Mouse (Mus musculus) ES-Bruce4 (cell line): ENCODE measurements around the gene Pappa. TPM values are rescaled to one million over a fixed set of nuclear protein-coding genes. Genes with fewer than 3 reads are reported as not detected.

Experiments
- H3K27ac ChIP-seq: 2 replicates; pipeline ENCODE4 v1.5.1; 2012; ENCODE audit warnings: low read length, inconsistent platforms; ENCODE audit not compliant: insufficient read depth
- H3K27me3 ChIP-seq: 2 replicates; pipeline ENCODE4 v1.6.1; 2012; ENCODE audit warnings: mild to moderate bottlenecking, low read length, inconsistent platforms; ENCODE audit not compliant: control insufficient read depth, poor library complexity, insufficient read depth, severe bottlenecking
- H3K36me3 ChIP-seq: 2 replicates; pipeline ENCODE4 v1.6.1; 2012; ENCODE audit warnings: inconsistent platforms, mild to moderate bottlenecking, low read length, moderate library complexity; ENCODE audit not compliant: control insufficient read depth, poor library complexity, insufficient read depth, severe bottlenecking
- H3K4me1 ChIP-seq: one replicate; pipeline ENCODE4 v1.8.1; 2011; ENCODE audit warnings: low read length; ENCODE audit not compliant: control insufficient read depth, insufficient read depth
- H3K4me3 ChIP-seq: 2 replicates; pipeline ENCODE4 v1.5.1; 2011; ENCODE audit warnings: low read depth, mild to moderate bottlenecking, low read length
- H3K9ac ChIP-seq: 2 replicates; pipeline ENCODE4 v1.6.1; 2012; ENCODE audit warnings: low read depth, mild to moderate bottlenecking, inconsistent platforms; ENCODE audit not compliant: poor library complexity, severe bottlenecking
- H3K9me3 ChIP-seq: replicated peaks from 2 replicates; pipeline ENCODE4 v1.6.1; 2012; ENCODE audit warnings: mild to moderate bottlenecking, low read length, inconsistent platforms; ENCODE audit not compliant: control insufficient read depth, poor library complexity, insufficient read depth, severe bottlenecking
- CTCF ChIP-seq: IDR thresholded peaks from one replicate; pipeline ENCODE4 v1.8.1; 2011; ENCODE audit warnings: low read depth, low read length
- EP300 ChIP-seq: IDR thresholded peaks from 2 replicates; pipeline ENCODE4 v1.6.1; 2011; ENCODE audit warnings: low read depth, low read length; ENCODE audit not compliant: insufficient read depth
- POLR2A ChIP-seq: IDR thresholded peaks from one replicate; pipeline ENCODE4 v1.8.1; 2011; ENCODE audit warnings: low read length; ENCODE audit not compliant: insufficient read depth
- polyA plus RNA-seq: library from polyadenylated mRNA; stranded (reverse); fragments of >200 nt; gene quantifications from 2 replicates; pipeline ENCODE4 v1.2.4, GENCODE M21; 2011; ENCODE audit warnings: low read depth; ENCODE audit not compliant: missing spikeins, insufficient read depth, insufficient read length

The Pappa gene
- polyA plus RNA-seq, 1 experiment, result 1.1 TPM

DNA sequence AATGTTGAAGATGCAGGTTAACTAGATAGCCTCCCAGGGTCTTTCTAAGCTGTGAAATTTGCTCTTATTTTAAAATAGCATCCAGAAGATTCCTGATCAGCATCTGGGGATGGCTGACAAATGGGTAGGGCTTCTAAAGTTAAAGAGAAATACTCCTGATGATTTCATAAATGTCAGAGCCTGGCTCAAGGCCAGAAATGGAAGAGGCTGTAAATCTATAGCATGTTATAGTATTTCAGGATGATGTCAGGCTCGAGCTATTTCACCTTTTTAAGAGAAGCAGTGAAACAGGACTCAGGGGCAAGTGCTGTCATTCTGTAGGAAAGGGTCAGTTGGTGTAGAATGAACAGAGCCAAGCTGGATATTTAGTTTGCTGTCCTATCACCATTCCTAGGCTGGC is 54.2 kb downstream of the Pappa start:
- TF ChIP-seq EP300 (no peak), POLR2A (no peak), CTCF (no peak)
- no peaks in the 10 kb centered on the region for H3K36me3 ChIP-seq

DNA sequence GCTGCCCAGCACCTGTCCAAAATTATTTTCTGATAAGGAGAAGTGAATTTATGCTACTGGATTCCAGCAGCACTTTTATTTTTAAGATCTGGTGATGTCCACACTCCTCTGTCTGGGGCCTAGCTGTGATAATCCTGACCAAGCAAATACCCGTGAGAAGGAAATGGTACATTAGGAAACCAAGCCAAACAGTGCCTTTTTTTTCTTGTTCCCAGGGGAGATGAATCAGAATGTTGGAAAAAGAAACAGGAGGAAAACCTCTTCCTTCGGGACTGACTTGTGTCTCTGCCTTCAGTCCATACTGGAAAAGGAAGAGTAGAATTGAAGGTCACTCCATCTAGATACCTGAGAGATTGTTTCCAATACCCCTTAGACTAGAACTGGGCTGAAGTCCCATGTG is 63.3 kb downstream of the Pappa start:
- H3K27me3 ChIP-seq, result no peaks in the 10 kb centered on the region
- no peaks in the 10 kb centered on the region for H3K36me3 ChIP-seq
- H3K4me3 ChIP-seq, result no peak overlapping the region
- no peak overlapping the region for H3K9ac ChIP-seq
- H3K9me3 ChIP-seq, result no peaks in the 10 kb centered on the region
- no peaks in the 10 kb centered on the region for H3K4me1 ChIP-seq
- no peak for TF ChIP-seq POLR2A
- TF ChIP-seq EP300, result no peak
- no peak for TF ChIP-seq CTCF
- no peak overlapping the region for H3K27ac ChIP-seq

More for the DNA sequence above, 54.2 kb downstream of the Pappa start:
- H3K9me3 ChIP-seq, result no peaks in the 10 kb centered on the region
- H3K4me1 ChIP-seq, result no peaks in the 10 kb centered on the region
- H3K4me3 ChIP-seq, result no peak overlapping the region
- H3K27me3 ChIP-seq, result no peaks in the 10 kb centered on the region
- no peak overlapping the region for H3K9ac ChIP-seq
- H3K27ac ChIP-seq, result no peak overlapping the region

- no peaks in the 10 kb centered on the region for H3K9me3 ChIP-seq
- no peak overlapping the region for H3K9ac ChIP-seq
- H3K27me3 ChIP-seq, result no peaks in the 10 kb centered on the region
- H3K27ac ChIP-seq, result no peak overlapping the region
- no peak for TF ChIP-seq CTCF
- TF ChIP-seq POLR2A, result no peak
- no peak for TF ChIP-seq EP300
- H3K36me3 ChIP-seq, result no peaks in the 10 kb centered on the region
- H3K4me1 ChIP-seq, result no peaks in the 10 kb centered on the region
- no peak overlapping the region for H3K4me3 ChIP-seq
Measured at GRCm38 (mm10) chr4:65187716-65188115, 63.7 kb downstream of the Pappa start.

DNA sequence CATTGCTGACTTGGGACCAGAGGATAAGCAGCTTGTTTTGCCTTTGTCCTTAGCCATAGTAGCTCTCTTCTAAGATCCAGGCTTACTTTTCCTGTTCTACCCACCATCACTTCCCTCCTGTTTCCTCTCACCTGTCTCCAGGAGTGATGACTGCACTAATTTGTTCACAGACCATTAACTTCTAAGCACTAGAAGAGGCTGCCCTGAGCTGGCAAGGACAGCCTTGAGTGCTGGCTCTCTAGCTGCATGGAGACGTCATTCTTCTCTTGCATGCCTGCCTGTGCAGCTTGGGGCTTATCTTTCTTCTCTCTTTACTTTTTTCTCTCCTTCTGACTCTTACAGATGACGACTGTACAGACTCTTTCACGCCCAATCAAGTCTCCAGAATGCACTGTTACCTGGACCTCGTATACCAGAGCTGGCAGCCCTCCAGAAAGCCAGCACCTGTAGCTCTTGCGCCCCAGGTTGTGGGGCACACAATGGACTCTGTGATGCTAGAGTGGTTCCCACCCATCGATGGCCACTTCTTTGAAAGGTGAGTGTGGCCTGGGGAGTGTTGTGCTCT is 65.0 kb downstream of the Pappa start:
- Histone ChIP-seq H3K9ac (no peak overlapping the region), H3K27me3 (no peaks in the 10 kb centered on the region), H3K4me1 (no peaks in the 10 kb centered on the region), H3K4me3 (no peak overlapping the region), H3K9me3 (no peaks in the 10 kb centered on the region), H3K36me3 (no peaks in the 10 kb centered on the region), H3K27ac (no peak overlapping the region)
- TF ChIP-seq EP300, result no peak
- no peak for TF ChIP-seq CTCF
- TF ChIP-seq POLR2A, result no peak

DNA sequence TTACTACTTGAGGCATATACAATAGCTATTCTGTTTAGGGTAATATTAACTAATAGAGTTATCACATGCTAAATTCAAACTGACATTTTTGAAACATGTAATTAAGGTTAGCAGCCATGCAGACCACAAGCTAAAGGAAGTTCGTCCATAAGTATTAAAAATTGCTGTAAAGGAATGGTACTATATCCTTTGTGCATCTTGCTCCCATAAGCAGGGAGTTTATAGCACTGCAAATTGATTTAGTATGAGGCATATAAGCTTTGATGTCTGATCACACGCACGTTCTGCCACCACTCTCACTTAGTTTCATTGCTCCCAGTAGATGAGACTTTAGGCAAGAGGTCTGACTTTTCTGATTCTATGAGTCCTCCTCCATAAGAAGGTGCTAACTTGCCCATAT is 68.8 kb downstream of the Pappa start:
- Histone ChIP-seq H3K27me3 (no peaks in the 10 kb centered on the region), H3K9me3 (no peaks in the 10 kb centered on the region), H3K27ac (no peak overlapping the region), H3K4me1 (no peaks in the 10 kb centered on the region), H3K36me3 (no peaks in the 10 kb centered on the region), H3K4me3 (no peak overlapping the region), H3K9ac (no peak overlapping the region)
- no peak for TF ChIP-seq POLR2A
- TF ChIP-seq CTCF, result no peak
- TF ChIP-seq EP300, result no peak

GRCm38 (mm10) chr4:65195971-65196370 is 72.0 kb downstream of the Pappa start:
- Histone ChIP-seq H3K9ac (no peak overlapping the region), H3K4me1 (no peaks in the 10 kb centered on the region)
- TF ChIP-seq EP300 (no peak), POLR2A (no peak), CTCF (no peak)

More at GRCm38 (mm10) chr4:65195971-65196370, 72.0 kb downstream of the Pappa start:
- no peaks in the 10 kb centered on the region for H3K36me3 ChIP-seq
- no peak overlapping the region for H3K4me3 ChIP-seq
- no peaks in the 10 kb centered on the region for H3K9me3 ChIP-seq
- H3K27me3 ChIP-seq, result no peaks in the 10 kb centered on the region; the same call in 1 of the 2 replicates
- no peak overlapping the region for H3K27ac ChIP-seq
